Mouse (Mus musculus): ENCODE measurements around the gene Rab43.

DNA sequence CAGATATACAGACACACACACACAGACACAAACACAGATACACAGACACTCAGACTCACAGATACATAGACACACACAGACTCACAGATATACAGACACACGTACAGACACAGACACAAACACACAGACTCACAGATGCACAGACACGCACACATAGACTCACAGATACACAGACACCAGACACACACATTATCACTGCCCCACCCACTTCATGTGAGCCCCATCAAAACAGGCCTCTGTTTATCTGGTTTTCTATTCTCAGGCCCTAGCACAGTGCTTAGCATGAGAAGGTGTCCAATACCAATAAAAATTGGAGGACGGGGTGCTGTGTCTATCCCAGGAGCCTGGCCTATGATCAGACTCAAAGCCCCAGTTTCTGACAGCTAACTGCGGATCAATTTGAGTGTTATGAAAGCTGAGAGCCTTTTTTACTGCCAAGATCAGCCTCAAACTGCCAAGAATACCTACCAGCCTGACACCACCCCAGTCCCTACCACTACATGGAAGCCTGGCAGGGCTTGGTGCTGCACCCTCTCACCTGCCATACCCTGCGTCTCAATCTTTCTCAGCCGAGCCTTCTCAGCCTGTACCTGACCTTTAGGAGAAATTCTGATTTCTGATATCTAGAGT lies 15.6 kb downstream of the Rab43 start:
- TF ChIP-seq POLR2A (IDR thresholded peaks at IDR 0.05; ENCODE audit: insufficient read length, low read depth) (no peak), E2F4 (IDR thresholded peaks at IDR 0.05; ENCODE audit: insufficient read depth) (no peak), REST (IDR thresholded peaks at IDR 0.05; ENCODE audit: insufficient read depth, insufficient read length) (no peak), MAX (IDR thresholded peaks at IDR 0.05; ENCODE audit: low read depth) (no peak), POLR2AphosphoS2 (IDR thresholded peaks at IDR 0.05; ENCODE audit: insufficient read length, low read depth) (no peak), TCF12 (IDR thresholded peaks at IDR 0.05; ENCODE audit: insufficient read depth, poor library complexity, severe bottlenecking) (no peak), CEBPB (IDR thresholded peaks at IDR 0.05; ENCODE audit: insufficient read depth, poor library complexity, severe bottlenecking) (no peak), USF1 (IDR thresholded peaks at IDR 0.05; ENCODE audit: low read depth) (no peak), MYOD1 (IDR thresholded peaks at IDR 0.05; ENCODE audit: control insufficient read depth in 1 of 3, insufficient read length in 2 of 3, low read depth in 2 of 3) (no peak), TCF3 (IDR thresholded peaks at IDR 0.05; ENCODE audit: insufficient read length, low read depth) (no peak)

All from myocyte (in vitro differentiated cells).